Mouse (Mus musculus) bone marrow macrophage, adult 2 months (primary cell): ENCODE measurements around the gene Mrps35.

ENCODE experiments used
- CTCF ChIP-seq: IDR thresholded peaks from 2 replicates; pipeline ENCODE4 v1.5.1; 2012; ENCODE audit warnings: low read depth, mild to moderate bottlenecking, low read length, moderate library complexity
- POLR2A ChIP-seq: IDR thresholded peaks from 2 replicates; pipeline ENCODE4 v1.6.1; 2012; ENCODE audit warnings: mild to moderate bottlenecking, low read depth, low read length, borderline replicate concordance

GRCm38 (mm10) chr6:147061630-147062029 is 19.1 kb downstream of the Mrps35 start:
- TF ChIP-seq CTCF (no peak), POLR2A (no peak)
